Comparison of ENCODE assay signal across 13 mouse cellular contexts in the genomic region with DNA sequence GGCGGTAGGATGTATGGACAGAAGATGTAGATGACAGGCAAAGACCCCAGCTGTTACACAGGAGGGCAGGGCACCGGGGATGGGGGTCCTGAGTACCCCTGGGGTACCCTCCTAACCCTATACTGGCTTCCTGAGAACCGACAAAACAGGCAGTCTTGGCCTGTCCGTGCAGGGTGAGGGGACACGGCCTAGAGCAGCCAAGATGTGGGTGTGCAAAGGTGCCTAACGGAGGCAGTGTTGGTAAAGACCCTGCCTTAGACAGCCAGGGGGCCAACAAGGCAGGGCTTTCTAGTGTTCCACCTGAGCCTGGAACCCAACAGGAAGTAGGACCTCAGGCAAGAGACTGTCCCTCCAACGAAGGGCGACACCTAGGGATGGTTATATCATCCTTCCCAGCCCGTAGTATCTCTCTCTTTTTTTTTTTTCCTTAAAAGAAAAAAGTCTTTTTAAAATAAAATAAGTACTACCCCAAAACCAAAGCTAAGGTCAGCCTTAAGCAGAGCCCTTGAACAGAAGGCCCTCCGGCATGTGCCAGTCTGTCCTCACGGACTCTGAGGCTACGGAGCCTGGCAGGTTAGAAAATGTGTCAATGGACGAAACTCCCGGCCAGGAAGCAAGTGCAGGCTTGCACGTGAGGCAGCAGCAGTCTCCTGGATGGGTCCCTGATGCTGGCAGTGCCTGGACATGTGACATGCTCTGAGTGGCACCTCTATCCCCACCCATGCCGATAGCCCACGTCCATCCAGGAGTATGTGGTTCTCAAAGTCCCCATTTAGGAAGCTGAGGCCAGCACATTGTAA. TPM values are rescaled to one million over a fixed set of nuclear protein-coding genes. Genes with fewer than 3 reads are reported as not detected.
DNase-seq lines count a peak whose midpoint lies in the region; ATAC-seq and TF ChIP-seq lines count a peak whose summit lies in the region.
"Had no signal": no experiment of that assay in that cellular context is flagged by ENCODE, and none has a peak within 500 bp of the region (broad histone marks: within the 10 kb centered on the region; RNA-seq: fewer than 3 reads in every experiment).

No protein-coding gene starts in this region.

- TF ChIP-seq POLR2A in cerebellum, adult 2 months (IDR thresholded peaks at IDR 0.05; ENCODE audit: borderline replicate concordance, insufficient read depth, low read length) = no peak

- ATAC-seq in stomach, embryonic 15.5 days (ENCODE audit: insufficient read depth, low FRiP score, low read depth) = no peak

- no peak overlapping the region for H3K4me2 ChIP-seq in stomach, embryonic 15.5 days
- H3K4me2 ChIP-seq: kidney, embryonic 15.5 days; limb, embryonic 13.5 days had no signal

- 30% methylated on average over 17 of the region's 17 CpGs for WGBS in cerebellum, adult 2 months
- 85% methylated on average over 17 of the region's 17 CpGs for WGBS in stomach, embryonic 15.5 days

- no peaks in the 10 kb centered on the region for H3K36me3 ChIP-seq in stomach, embryonic 15.5 days

- H3K9me3 ChIP-seq in stomach, embryonic 15.5 days = no peaks in the 10 kb centered on the region
- H3K9me3 ChIP-seq: heart, embryonic 10.5 days; hindbrain, embryonic 10.5 days; kidney, embryonic 15.5 days; limb, embryonic 13.5 days had no signal

- H3K4me3 ChIP-seq in cerebellum, adult 2 months (replicated peaks; ENCODE audit: insufficient read depth, low read depth, low read length) = no peak overlapping the region
- H3K4me3 ChIP-seq in brown adipose tissue, adult 24 weeks (ENCODE audit: insufficient read depth, low read depth, low read length) = no peak overlapping the region
- H3K4me3 ChIP-seq in stomach, embryonic 15.5 days (replicated peaks) = no peak overlapping the region
- H3K4me3 ChIP-seq: heart, embryonic 10.5 days; hindbrain, embryonic 10.5 days; kidney, embryonic 15.5 days; limb, embryonic 13.5 days had no signal

- DNase-seq in cerebellum, adult 2 months = peak in 1 of 2 experiments; percentile 49
- DNase-seq in cerebellum, postnatal 36 days = no peak
- DNase-seq in lung, postnatal 4 days = peak; percentile 7 to 20
- no peak for DNase-seq in lung, postnatal 25 days (ENCODE audit: low spot score)
- DNase-seq in ovary, postnatal 14 days (ENCODE audit: low spot score) = no peak
- no peak for DNase-seq in adrenal gland, postnatal 14 days
- DNase-seq: embryo, embryonic 11 days had no signal

- H3K4me1 ChIP-seq in cerebellum, adult 2 months (ENCODE audit: control insufficient read depth, insufficient read depth, low read length) = peaks cover 84% of the 10 kb centered on the region
- peaks cover 83% of the 10 kb centered on the region for H3K4me1 ChIP-seq in brown adipose tissue, adult 24 weeks (ENCODE audit: control insufficient read depth, insufficient read depth, insufficient read length, low read length)
- H3K4me1 ChIP-seq in stomach, embryonic 15.5 days = peaks cover 54% of the 10 kb centered on the region

- peak; percentile 32; the same call in 1 of the 2 replicates for TF ChIP-seq CTCF in cerebellum, adult 2 months (IDR thresholded peaks at IDR 0.05; ENCODE audit: borderline replicate concordance, insufficient read depth, low read depth, low read length)

- peak overlapping the region; percentile 42 for H3K27ac ChIP-seq in cerebellum, adult 2 months (ENCODE audit: insufficient read depth, low read length)
- H3K27ac ChIP-seq in brown adipose tissue, adult 24 weeks (replicated peaks; ENCODE audit: low read depth, low read length) = 0 out of 2 replicates have a peak overlapping the region, but pooled peaks have one; percentile 15
- peak overlapping the region; percentile 86; the same call in 1 of the 2 replicates for H3K27ac ChIP-seq in stomach, embryonic 15.5 days
- H3K27ac ChIP-seq: heart, embryonic 10.5 days; hindbrain, embryonic 10.5 days; limb, embryonic 13.5 days had no signal

- no peak overlapping the region for H3K9ac ChIP-seq in stomach, embryonic 15.5 days
- H3K9ac ChIP-seq: kidney, embryonic 15.5 days; limb, embryonic 13.5 days had no signal

- no peaks in the 10 kb centered on the region for H3K27me3 ChIP-seq in cerebellum, adult 2 months (ENCODE audit: control insufficient read depth, insufficient read depth, low read length)
- H3K27me3 ChIP-seq in stomach, embryonic 15.5 days (replicated peaks) = no peaks in the 10 kb centered on the region
- H3K27me3 ChIP-seq: kidney, embryonic 15.5 days; limb, embryonic 13.5 days had no signal

RNA-seq across cellular contexts. Expression of gene Grk2, which starts 7.5 kb away (rescaled TPM):
- 226 and 239 TPM in 2 replicates for polyA plus RNA-seq in cerebellum, adult 2 months (2012; rRNA removed)
- polyA plus RNA-seq in brown adipose tissue, adult 24 weeks (2012; ENCODE audit: insufficient read depth, insufficient read length, missing spikeins) = 30.7 and 35.9 TPM in 2 replicates
- 18.5 and 18.7 TPM in 2 replicates for polyA plus RNA-seq in stomach, embryonic 15.5 days (2015; fragmentation: Nextera tagmentation; extraction: Ambion mirVana)
- total RNA-seq in adrenal gland, postnatal 14 days (2021) = 45.2 and 74.4 TPM in 2 replicates

RNA-seq across cellular contexts. Expression of gene Ankrd13d, which starts 15.6 kb away (rescaled TPM):
- 74.3 and 76.1 TPM in 2 replicates for polyA plus RNA-seq in cerebellum, adult 2 months (2012; rRNA removed)
- 0.87 TPM in 1 of 2 replicates, not detected in the other for polyA plus RNA-seq in brown adipose tissue, adult 24 weeks (2012; ENCODE audit: insufficient read depth, insufficient read length, missing spikeins)
- 9.5 TPM in 2 replicates for polyA plus RNA-seq in stomach, embryonic 15.5 days (2015; fragmentation: Nextera tagmentation; extraction: Ambion mirVana)
- 2.7 and 4.8 TPM in 2 replicates for total RNA-seq in adrenal gland, postnatal 14 days (2021)

RNA-seq across cellular contexts. Expression of gene Ssh3, which starts 29.5 kb away (rescaled TPM):
- 139 and 151 TPM in 2 replicates for polyA plus RNA-seq in cerebellum, adult 2 months (2012; rRNA removed)
- 3.3 and 4.8 TPM in 2 replicates for polyA plus RNA-seq in brown adipose tissue, adult 24 weeks (2012; ENCODE audit: insufficient read depth, insufficient read length, missing spikeins)
- polyA plus RNA-seq in stomach, embryonic 15.5 days (2015; fragmentation: Nextera tagmentation; extraction: Ambion mirVana) = 27.6 and 32.6 TPM in 2 replicates
- total RNA-seq in adrenal gland, postnatal 14 days (2021) = 17.3 and 20.8 TPM in 2 replicates

Comparison
In these comparisons a context has a peak if more than half of its experiments do, and no peak if none do; other contexts are left out.
1. DNase-seq: peak in lung, postnatal 4 days (2 of 2); none in cerebellum, postnatal 36 days (0 of 2), lung, postnatal 25 days (single experiment), ovary, postnatal 14 days (single experiment) and adrenal gland, postnatal 14 days (single experiment).
2. H3K27ac ChIP-seq: peak in every context shown above with its lines; median percentile 86 in stomach, embryonic 15.5 days; 42 in cerebellum, adult 2 months; 15 in brown adipose tissue, adult 24 weeks.